Mouse (Mus musculus): ENCODE data around the gene Exoc7.

GRCm38 (mm10) chr11:116244580-116244979 is 62.5 kb downstream of the Exoc7 start:
- no peak for TF ChIP-seq CTCF (IDR thresholded peaks at IDR 0.05; ENCODE audit: low read depth)
- TF ChIP-seq EP300 (IDR thresholded peaks at IDR 0.05; ENCODE audit: low read depth): no peak
